Mouse (Mus musculus) heart, embryonic 14.5 days (tissue): Measurements from ENCODE around the gene Hlcs. TPM values are rescaled to one million over a fixed set of nuclear protein-coding genes. Genes with fewer than 3 reads are reported as not detected.

Source experiments
- ATAC-seq: fragments of 200-750 bp; cut with Nextera tagmentation; 2 replicates; pipeline ENCODE4 v1.8.0; 2017; ENCODE audit warnings: low read depth, moderate TSS enrichment; ENCODE audit not compliant: insufficient number of reproducible peaks, insufficient read depth, low FRiP score
- H3K27ac ChIP-seq, 2 experiments: fragments of 200-500 bp in 1 of 2; fragments of 300-500 bp in 1 of 2; sonication (generic) in 1 of 2; replicated peaks in 1 of 2; 2 replicates each; pipeline ENCODE4 v1.5.1; 2012 to 2014; ENCODE audit warnings: low read depth in 2 of 2, low read length in 2 of 2, control low read depth in 1 of 2, mild to moderate bottlenecking in 1 of 2, mixed read lengths in 1 of 2; ENCODE audit not compliant: control insufficient read depth in 1 of 2, insufficient read depth in 1 of 2
- H3K27me3 ChIP-seq: fragments of 300-500 bp; sonication (generic); 2 replicates; pipeline ENCODE4 v1.6.1; 2014; ENCODE audit warnings: mild to moderate bottlenecking, low read length, control low read depth; ENCODE audit not compliant: control insufficient read depth, insufficient read depth
- H3K36me3 ChIP-seq: fragments of 300-500 bp; sonication (generic); 2 replicates; pipeline ENCODE4 v1.6.1; 2014; ENCODE audit warnings: mild to moderate bottlenecking, control low read depth, low read length, mixed read lengths; ENCODE audit not compliant: control insufficient read depth, insufficient read depth
- H3K4me1 ChIP-seq, 2 experiments: fragments of 200-500 bp in 1 of 2; fragments of 300-500 bp in 1 of 2; sonication (generic) in 1 of 2; 2 replicates each; pipeline ENCODE4 v1.6.1; 2012 to 2014; ENCODE audit warnings: low read length in 2 of 2, control low read depth in 1 of 2, mixed read lengths in 1 of 2; ENCODE audit not compliant: control insufficient read depth in 2 of 2, insufficient read depth in 2 of 2
- H3K4me2 ChIP-seq: fragments of 300-500 bp; sonication (generic); 2 replicates; pipeline ENCODE4 v1.6.1; 2014; ENCODE audit warnings: mild to moderate bottlenecking, low read length
- H3K4me3 ChIP-seq, 2 experiments: fragments of 200-500 bp in 1 of 2; fragments of 300-500 bp in 1 of 2; sonication (generic) in 1 of 2; 2 replicates each; pipeline ENCODE4 v1.5.1; 2012 to 2014; ENCODE audit warnings: low read length in 2 of 2, mild to moderate bottlenecking in 2 of 2, control low read depth in 1 of 2, low read depth in 1 of 2, moderate library complexity in 1 of 2; ENCODE audit not compliant: control insufficient read depth in 1 of 2, insufficient read depth in 1 of 2
- H3K9ac ChIP-seq: fragments of 300-500 bp; sonication (generic); 2 replicates; pipeline ENCODE4 v1.6.1; 2014; ENCODE audit warnings: mild to moderate bottlenecking, low read length
- H3K9me3 ChIP-seq: fragments of 300-500 bp; sonication (generic); 2 replicates; pipeline ENCODE4 v1.6.1; 2016; ENCODE audit warnings: low read length, control low read depth; ENCODE audit not compliant: control insufficient read depth
- WGBS: fragments of 180-500 bp; shearing (Covaris S2); extraction: QIAGEN DNeasy Blood & Tissue Kit; methylation state at CpG from one replicate; pipeline ENCODE4 v1.1.7; 2014; 5-methylcytosine and 5-hydroxymethylcytosine counted together
- polyA plus RNA-seq: library from polyadenylated mRNA; unstranded; fragments of >200 nt; fragmentation: Nextera tagmentation; extraction: Ambion mirVana; gene quantifications from 2 replicates; pipeline ENCODE4 v1.2.1, GENCODE M21; 2014

Hlcs gene
- polyA plus RNA-seq, 1 experiment from 2014 or later = 8.1 TPM

DNA sequence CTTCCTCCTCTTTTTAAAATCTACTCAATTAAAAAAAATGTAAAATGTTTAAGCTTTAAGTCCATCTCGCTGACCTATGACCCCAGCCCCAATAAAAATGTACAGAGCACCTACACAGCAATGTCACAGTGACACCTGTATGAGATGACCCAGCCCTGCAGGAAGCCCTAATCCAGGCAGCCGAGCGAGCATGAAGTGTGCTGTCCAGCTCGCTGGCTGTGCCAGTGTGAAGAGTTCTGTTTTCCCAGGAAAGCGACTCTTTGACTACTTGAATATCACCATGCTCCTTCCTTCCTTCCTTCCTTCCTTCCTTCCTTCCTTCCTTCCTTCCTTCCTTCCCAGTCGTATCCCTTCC is 76.3 kb downstream of the Hlcs start:
- H3K27ac ChIP-seq = no peak overlapping the region
- ATAC-seq = no peak
- WGBS = 71% methylated on average over 6 of the region's 6 CpGs
- H3K4me1 ChIP-seq = peaks cover 4 to 5% of the 10 kb centered on the region in 2 experiments; a peak in 3 of 4 replicates
- H3K4me3 ChIP-seq = no peak overlapping the region
- no peaks in the 10 kb centered on the region for H3K36me3 ChIP-seq
- no peak overlapping the region for H3K4me2 ChIP-seq
- H3K9me3 ChIP-seq = 0 out of 2 replicates have a peak, but pooled peaks cover 3% of the 10 kb centered on the region
- H3K9ac ChIP-seq = no peak overlapping the region
- no peaks in the 10 kb centered on the region for H3K27me3 ChIP-seq

GRCm38 (mm10) chr16:94236226-94237129 is 76.9 kb downstream of the Hlcs start:
- H3K4me1 ChIP-seq = peaks cover 4 to 5% of the 10 kb centered on the region in 2 experiments; a peak in 3 of 4 replicates

DNA sequence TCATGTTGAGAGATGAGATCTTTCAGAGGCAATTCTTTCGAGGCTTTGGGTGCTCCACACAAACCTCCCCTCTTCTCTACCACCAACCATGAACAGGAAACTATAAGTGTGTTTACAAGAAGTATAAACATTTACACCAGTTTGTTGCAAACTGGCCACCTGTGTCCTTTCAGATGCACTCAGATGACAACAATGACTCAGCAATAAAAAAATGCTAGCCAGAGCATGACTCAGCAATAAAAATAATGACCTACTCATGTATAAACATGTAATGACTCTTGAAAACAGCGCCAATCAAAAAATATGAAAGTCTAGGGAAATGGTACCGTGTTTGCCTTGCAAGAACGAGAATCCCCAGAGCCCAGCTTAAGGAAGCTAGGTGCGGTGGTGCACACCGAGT is 77.7 kb downstream of the Hlcs start:
- H3K27ac ChIP-seq = no peak overlapping the region
- 0 out of 2 replicates have a peak, but pooled peaks cover 3% of the 10 kb centered on the region for H3K9me3 ChIP-seq
- H3K36me3 ChIP-seq = no peaks in the 10 kb centered on the region
- H3K27me3 ChIP-seq = no peaks in the 10 kb centered on the region
- peaks cover 4 to 5% of the 10 kb centered on the region in 2 experiments; a peak in 3 of 4 replicates for H3K4me1 ChIP-seq
- no peak overlapping the region for H3K9ac ChIP-seq
- H3K4me2 ChIP-seq = no peak overlapping the region
- no peak overlapping the region for H3K4me3 ChIP-seq
- WGBS = 92% methylated on average over 6 of the region's 6 CpGs
- no peak for ATAC-seq

More at GRCm38 (mm10) chr16:94236226-94237129, 76.9 kb downstream of the Hlcs start:
- no peaks in the 10 kb centered on the region for H3K27me3 ChIP-seq
- H3K4me3 ChIP-seq = no peak overlapping the region
- no peak overlapping the region for H3K4me2 ChIP-seq
- H3K27ac ChIP-seq = no peak overlapping the region
- no peak overlapping the region for H3K9ac ChIP-seq
- H3K9me3 ChIP-seq = 0 out of 2 replicates have a peak, but pooled peaks cover 3% of the 10 kb centered on the region
- ATAC-seq = no peak
- no peaks in the 10 kb centered on the region for H3K36me3 ChIP-seq
- WGBS = 66% methylated on average over 16 of the region's 16 CpGs

- H3K4me1 ChIP-seq = peaks cover 6 to 7% of the 10 kb centered on the region in 2 experiments; a peak in 3 of 4 replicates
- H3K9ac ChIP-seq = no peak overlapping the region; the same call in 1 of the 2 replicates
- H3K27me3 ChIP-seq = no peaks in the 10 kb centered on the region
- no peak overlapping the region for H3K4me2 ChIP-seq
- H3K36me3 ChIP-seq = no peaks in the 10 kb centered on the region
- no peak overlapping the region for H3K27ac ChIP-seq
- ATAC-seq = no peak
- H3K4me3 ChIP-seq = no peak overlapping the region
- 34% methylated on average over 4 of the region's 4 CpGs for WGBS
- 0 out of 2 replicates have a peak, but pooled peaks cover 3% of the 10 kb centered on the region for H3K9me3 ChIP-seq
Measured at GRCm38 (mm10) chr16:94234202-94234601, 79.2 kb downstream of the Hlcs start.

DNA sequence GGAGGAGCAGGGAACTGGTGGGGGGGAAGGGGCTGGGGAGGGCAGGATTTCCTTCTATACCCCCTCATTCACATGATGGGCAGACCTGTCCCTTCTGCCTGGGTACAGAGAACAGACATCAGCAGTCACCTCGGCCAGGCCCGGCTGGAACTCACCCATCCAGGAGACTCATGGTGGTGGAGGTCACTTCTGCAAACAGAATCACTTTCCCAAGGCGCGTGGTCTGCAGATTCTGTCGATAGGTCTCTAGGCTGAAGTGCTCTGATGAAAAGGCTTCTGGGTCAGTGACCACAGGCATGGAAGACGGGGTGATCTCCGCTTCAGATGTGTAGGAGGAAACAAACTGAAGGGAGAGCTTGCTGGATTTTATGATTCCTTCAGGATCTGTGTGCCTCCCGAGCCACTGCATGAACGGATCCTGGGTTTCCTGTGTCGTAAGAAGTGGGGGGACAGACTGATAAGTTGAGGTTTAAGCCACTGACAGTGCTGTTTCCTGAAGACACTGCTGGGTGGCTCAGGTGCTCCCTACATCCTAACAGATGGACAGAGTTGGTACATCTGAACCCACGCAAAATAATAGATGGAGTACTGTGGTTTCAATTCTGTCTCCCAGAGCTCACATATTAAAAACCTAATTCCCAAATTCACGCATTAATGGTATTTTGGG is 82.3 kb downstream of the Hlcs start:
- WGBS = 76% methylated on average over 12 of the region's 12 CpGs
- H3K4me2 ChIP-seq = no peak overlapping the region
- no peaks in the 10 kb centered on the region for H3K36me3 ChIP-seq
- H3K27me3 ChIP-seq = no peaks in the 10 kb centered on the region
- H3K27ac ChIP-seq = no peak overlapping the region
- ATAC-seq = no peak
- H3K4me3 ChIP-seq = no peak overlapping the region
- peaks cover 10 to 13% of the 10 kb centered on the region in 2 experiments; a peak in 3 of 4 replicates for H3K4me1 ChIP-seq
- H3K9ac ChIP-seq = no peak overlapping the region
- H3K9me3 ChIP-seq = 0 out of 2 replicates have a peak, but pooled peaks cover 3% of the 10 kb centered on the region

DNA sequence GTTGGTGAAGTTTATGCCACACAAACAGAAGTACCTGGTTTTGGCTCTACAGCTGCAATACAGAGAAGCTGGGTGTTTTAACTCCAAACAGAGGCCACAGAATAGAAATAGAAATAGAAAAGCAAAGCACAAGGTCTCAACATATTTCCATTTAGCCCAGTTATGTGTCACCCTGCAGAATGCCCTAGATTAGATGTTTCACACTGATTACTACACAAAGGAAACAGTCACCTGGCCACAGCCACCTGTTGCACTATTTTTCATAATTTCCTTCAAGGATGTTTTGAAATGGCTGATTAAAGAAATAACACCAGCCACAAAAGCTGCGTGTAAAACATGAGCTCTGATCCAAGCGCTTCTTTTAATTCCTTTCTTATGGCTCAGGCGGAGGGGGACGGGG is 82.9 kb downstream of the Hlcs start:
- Histone ChIP-seq H3K27me3 (no peaks in the 10 kb centered on the region), H3K4me1 (peaks cover 10 to 13% of the 10 kb centered on the region in 2 experiments; a peak in 3 of 4 replicates), H3K9ac (no peak overlapping the region), H3K9me3 (0 out of 2 replicates have a peak, but pooled peaks cover 3% of the 10 kb centered on the region), H3K36me3 (no peaks in the 10 kb centered on the region), H3K27ac (no peak overlapping the region), H3K4me3 (no peak overlapping the region), H3K4me2 (no peak overlapping the region)
- ATAC-seq = no peak
- 94% methylated on average over 4 of the region's 4 CpGs for WGBS

GRCm38 (mm10) chr16:94229890-94230289 is 83.5 kb downstream of the Hlcs start:
- no peak overlapping the region for H3K27ac ChIP-seq
- 95% methylated on average over 7 of the region's 7 CpGs for WGBS
- H3K36me3 ChIP-seq = no peaks in the 10 kb centered on the region
- ATAC-seq = no peak
- H3K4me1 ChIP-seq = peaks cover 10 to 13% of the 10 kb centered on the region in 2 experiments; a peak in 3 of 4 replicates
- no peaks in the 10 kb centered on the region for H3K27me3 ChIP-seq
- H3K9me3 ChIP-seq = 0 out of 2 replicates have a peak, but pooled peaks cover 3% of the 10 kb centered on the region
- H3K4me2 ChIP-seq = no peak overlapping the region
- H3K9ac ChIP-seq = no peak overlapping the region
- no peak overlapping the region for H3K4me3 ChIP-seq
